Mouse (Mus musculus) urinary bladder, postnatal 4 days (tissue): Measurements from ENCODE around the gene Zfp784.
"Not testable (repeated sequence)": the region's sequence is repeated elsewhere in the genome, so short reads cannot be mapped to it uniquely, and the experiment has no call there.

ENCODE experiments used
- DNase-seq, 2 experiments: peaks; one replicate each; pipeline ENCODE4 v3.0.0; 2021 to 2022; ENCODE audit warnings: low spot score in 2 of 2

The Zfp784 gene

DNA sequence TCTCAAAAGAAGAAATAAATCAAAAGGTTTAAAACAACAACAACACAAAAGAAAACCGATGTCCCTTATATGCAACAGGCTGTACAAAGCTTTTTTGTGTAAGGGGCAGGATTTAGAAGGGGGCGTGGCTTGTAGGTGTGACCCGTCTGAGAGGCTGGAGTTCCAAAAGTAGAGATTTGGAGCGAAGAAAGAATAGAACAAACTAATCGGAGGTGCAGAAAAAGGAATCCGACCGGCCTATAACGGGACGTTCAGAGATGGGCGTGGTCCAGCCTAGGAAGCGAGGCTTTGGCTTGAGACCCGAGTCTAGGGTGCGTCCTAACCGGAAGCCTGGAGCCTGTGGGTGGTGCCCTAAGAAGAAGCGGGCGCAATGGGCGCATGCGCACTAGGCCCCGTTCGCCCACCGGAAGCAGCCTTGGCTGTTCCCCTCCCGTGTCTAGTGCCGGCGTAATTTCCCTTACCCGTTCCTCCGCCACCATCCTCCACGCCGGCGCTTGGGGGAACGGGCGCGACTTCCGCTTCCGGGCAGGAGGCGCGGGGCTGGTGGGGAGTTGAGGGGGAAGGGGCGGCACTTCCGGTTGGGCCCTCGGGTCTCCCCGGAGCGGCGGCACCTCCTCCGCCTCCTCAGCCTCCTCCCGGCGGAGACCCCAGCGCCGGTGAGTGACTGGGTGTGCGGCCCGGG lies 18.1 kb downstream of the Zfp784 start, which contains the start of the genes Zfp865 and Ccdc106:
Gene Zfp865 (plus strand): TSS at position 377 of the 682 bp plus-strand sequence.
Gene Ccdc106 (plus strand): TSS at position 554 of the 682 bp plus-strand sequence.
- DNase-seq = peak; percentile 98 to 99

DNA sequence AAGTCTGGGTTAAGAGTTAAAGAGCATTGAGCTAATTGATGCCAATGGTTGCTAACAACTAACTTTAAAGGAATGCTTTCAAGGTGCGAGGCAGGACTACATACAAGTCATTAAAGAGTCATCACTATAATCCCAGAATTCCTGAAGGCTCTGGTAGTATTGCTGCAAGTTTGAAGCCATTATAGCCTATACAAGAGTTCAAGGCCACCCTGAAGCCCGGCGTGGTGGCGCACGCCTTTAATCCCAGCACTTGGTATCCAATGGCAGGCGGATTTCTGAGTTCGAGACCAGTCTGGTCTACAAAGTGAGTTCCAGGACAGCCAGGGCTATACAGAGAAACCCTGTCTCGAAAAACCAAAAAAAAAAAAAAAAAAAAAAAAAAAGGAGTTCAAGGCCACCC lies 18.7 kb downstream of the Zfp784 start:
- DNase-seq = not testable (repeated sequence)

- no peak for DNase-seq
Measured at GRCm38 (mm10) chr7:5017931-5018330, 20.3 kb downstream of the Zfp784 start.

DNA sequence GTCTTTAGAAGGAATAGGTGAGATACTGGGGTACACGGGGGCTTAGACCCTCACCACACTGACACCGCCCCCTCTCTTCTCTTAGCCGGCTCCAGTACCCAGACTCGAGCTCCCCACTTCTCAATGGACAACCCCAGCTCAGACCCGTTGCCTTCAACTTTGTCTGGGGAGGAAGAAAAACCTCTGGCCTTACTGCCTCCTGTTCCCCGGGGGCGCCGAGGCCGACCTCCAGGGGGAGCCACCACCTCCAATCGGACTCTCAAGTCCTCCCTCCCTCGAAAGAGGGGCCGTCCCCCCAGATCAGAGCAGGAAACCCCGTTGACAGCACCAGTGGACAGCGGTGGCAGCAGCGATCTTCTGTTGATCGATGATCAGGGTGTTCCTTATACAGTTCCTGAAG lies 20.9 kb downstream of the Zfp784 start:
- DNase-seq = no peak

DNA sequence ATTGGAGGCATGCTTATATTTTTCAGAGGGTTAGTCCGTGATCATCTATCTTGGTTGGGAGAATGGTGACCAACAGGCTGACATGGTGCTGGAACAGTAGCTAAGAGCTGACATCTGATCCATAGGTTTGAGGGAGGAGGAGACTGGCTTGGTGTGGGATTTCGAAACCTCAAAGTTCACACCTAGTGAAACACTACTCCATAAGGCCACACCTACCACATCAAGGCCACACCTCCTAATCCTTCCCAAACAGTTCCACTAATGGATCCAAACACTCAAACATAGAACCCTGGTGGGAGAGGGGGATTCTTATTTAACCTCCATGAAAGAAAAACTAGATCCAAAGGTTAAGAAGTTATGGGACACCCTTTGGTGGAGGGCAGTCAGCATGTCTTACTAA lies 21.3 kb downstream of the Zfp784 start:
- no peak for DNase-seq

DNA sequence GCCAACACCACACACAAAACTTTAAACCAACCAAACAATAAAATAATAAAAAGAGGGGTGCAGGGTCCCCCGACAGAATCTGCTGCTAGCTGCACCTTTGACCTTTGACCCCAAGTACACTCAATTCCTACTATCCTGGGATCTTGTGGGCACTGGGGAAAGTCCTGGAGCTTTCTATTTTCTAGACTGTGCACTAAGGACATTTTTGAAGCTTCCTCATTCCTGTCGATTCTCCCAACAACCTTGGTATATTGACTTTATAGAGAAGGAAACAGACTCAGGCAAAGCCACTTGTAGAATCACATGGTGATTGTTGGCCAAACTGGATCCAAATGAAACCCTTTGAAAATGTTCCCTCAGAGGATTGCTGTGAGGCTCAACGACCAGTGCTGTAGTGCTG lies 22.2 kb downstream of the Zfp784 start:
- DNase-seq = no peak

- peak; percentile 94 to 95 for DNase-seq
Measured at GRCm38 (mm10) chr7:5015118-5016001, 22.9 kb downstream of the Zfp784 start, which contains the start of gene Gm44973. TSS of gene Gm44973 (plus strand) at chr7:5015496.

- DNase-seq = peak; percentile 94 to 96
Measured at GRCm38 (mm10) chr7:5014251-5015117, 23.8 kb downstream of the Zfp784 start, which contains the start of the genes Zfp524 and Fiz1. TSS of gene Zfp524 (plus strand) at chr7:5014415. TSS of gene Fiz1 (minus strand) at chr7:5014697.

GRCm38 (mm10) chr7:5012681-5013513 lies 25.3 kb downstream of the Zfp784 start:
- DNase-seq = no peak

GRCm38 (mm10) chr7:5008229-5008628 lies 30.0 kb downstream of the Zfp784 start:
- DNase-seq = no peak

GRCm38 (mm10) chr7:5002876-5003275 lies 35.4 kb downstream of the Zfp784 start:
- DNase-seq = not testable (repeated sequence)

DNA sequence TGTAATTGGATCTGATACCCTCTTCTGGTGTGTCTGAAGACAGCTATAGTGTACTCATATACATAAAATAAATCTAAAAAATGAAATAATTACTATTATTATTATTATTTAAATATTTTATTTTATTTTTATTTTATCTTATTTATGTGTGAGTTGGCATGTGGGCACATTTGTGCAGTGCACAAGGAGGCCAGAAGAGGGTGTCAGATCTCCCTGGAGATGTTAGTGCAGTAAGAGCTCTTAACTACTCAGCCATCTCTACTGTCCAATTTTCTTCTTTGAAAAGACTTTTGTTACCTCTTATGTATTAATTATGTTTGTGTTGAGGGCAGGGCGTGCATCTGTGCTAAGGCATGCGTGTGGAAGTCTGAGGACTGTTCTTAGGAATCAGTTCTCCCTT lies 38.4 kb downstream of the Zfp784 start:
- DNase-seq = no peak

DNA sequence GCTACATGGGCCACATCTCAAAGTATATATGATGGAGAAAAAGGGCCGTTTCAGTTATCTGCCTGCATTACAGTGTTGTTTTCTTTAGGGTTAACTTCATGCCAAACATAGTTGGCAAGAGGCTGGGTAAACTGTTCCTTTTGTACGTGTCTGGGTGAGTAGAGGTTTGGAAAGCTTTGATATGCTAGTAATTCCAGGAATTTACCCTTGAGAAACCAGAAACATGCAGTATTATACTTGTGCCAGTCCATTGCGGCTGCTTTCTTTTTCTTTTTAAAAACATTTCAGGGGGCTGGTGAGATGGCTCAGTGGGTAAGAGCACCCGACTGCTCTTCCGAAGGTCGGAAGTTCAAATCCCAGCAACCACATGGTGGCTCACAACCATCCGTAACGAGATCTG lies 41.3 kb downstream of the Zfp784 start:
- no peak for DNase-seq

DNA sequence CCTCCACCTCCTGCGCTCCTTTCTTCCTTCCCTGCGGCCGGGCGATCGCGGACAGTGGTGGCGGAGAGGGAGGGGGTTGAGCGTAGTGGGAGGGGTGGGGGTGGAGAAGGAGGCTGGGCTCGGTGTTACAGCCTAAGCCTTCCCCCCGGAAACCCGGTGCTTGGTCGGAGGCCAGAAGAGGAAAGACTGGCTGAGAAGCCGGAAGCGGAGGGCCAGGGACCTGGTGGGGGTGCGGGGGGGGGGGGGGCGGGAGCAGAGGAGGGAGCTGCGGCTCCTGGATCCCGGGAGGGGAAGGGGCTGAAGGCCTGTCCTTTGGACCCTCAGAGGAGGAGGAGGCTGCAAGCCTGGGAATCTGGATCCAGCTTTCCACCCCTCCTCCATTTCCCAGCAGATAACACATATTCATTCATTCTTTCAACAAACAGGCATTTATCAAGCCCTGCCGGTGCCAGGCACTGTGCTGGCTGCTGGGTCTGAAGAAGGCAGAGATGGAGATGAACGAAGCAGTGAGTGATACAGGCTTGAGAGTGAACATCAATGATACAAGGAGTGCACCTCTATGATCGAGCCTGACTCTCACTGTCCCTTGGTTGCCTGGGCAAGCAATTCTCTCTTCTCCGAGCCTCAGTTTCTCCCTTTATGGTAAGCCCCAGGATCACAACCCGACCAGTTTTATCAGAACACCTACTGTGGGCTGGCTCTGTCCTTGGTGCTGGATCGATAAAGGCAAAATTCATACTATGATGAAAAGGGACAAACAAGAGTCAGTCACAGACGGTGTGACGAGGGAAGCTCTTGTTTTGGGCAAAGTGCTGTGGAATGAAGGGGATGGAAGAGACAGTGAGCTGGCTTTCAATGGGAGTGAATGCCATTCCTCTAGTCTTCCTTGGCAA lies 42.0 kb downstream of the Zfp784 start, which contains the start of gene Zfp579:
Gene Zfp579 (minus strand): TSS at position 156 of the 893 bp plus-strand sequence.
- peak; percentile 92 to 97 for DNase-seq

- no peak for DNase-seq
Measured at GRCm38 (mm10) chr7:4995268-4996002, 42.8 kb downstream of the Zfp784 start.

DNA sequence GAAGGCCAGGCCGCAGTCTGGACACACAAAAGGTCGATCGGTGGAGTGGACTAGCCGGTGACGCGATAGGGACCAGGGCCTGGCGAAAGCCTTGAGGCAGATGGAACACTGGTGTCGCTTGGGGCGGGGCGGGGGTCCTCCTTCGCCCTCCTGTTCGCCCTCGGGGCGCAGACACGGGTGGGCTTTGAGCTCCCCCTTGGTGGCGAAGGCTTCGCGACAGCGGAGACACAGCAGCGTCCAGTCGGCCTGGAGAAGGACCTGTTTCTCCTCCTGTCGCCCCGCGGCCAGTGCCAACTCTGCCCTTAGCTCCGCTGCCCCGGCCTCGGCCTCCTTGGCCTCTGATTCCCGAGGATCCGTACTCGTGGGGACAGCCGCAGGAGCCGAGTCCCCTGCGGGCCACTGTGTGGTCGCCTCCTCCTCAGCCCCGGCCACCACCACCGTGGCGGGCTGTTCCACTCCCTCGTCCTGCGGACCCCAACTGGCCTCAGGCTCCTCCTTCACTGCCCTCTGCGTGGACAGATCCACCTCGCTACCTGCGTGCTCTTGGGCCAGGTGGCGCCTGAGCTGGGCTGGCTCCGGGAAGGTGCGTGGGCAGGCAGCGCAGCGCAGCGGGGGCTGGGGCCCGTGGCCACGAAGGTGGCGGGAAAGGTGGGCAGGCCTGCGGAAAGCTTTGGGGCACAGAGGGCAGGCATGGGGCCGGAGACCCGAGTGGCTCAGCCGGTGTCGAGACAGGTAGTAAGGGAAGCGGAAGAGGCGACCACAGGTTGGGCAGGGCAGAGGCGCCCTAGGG lies 44.1 kb downstream of the Zfp784 start:
- no peak for DNase-seq

DNA sequence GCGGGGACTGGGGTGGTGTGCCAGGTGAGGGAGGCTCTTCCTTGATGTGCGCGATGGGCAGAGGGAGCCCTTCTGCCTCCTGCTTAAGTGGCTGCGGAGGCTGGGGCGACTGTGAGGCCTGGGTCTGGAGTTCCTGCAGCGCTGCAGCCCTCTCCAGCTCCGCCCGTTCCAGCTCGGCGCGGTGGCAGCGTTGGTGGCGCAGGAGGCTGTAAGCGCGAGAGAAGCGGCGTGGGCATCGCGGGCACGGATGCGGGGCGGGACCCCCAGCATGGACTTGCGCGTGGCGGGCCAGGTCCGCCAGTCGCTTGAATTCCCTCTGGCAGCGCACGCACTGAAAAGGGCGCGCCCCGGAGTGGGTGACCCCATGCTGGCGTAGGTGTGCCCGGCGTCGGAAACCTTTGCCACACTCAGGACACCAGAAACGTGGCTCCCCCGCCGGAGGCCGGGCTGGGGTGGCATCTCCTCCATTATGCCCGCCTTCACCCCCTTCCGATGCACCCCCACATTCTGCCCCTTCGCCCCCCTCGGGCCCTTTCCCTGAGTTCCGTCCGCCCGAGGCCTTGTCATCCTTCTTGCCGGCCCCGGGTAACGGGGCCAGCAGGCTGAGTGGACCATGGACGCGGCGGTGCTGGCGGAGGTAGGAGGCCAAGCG lies 44.8 kb downstream of the Zfp784 start:
- DNase-seq = no peak

DNA sequence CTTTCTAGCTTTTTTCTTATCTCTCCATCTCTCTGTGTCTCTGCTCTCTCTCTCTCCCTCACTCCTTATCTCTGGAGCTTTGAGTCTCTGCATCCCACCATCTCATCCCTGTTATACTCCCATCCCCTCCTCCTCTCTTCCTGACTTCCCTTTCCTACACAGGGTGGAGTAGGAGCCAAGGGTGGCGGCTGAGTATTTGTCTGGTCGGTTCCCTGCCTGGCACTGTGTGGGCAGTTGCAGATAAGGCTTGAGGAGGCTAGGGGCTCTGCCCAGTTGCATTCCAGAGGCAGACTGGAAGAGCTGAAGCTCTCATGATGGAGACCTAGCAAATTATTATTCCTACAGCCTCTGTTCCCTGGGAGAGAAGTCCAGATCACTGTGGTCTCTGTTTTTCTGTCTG lies 50.0 kb downstream of the Zfp784 start:
- no peak for DNase-seq
